In genomic region chr5:150128432-150128831, GRCm38 (mm10) we compare ENCODE assay signal across 16 mouse cellular contexts.
"Had no signal": no experiment of that assay in that cellular context is flagged by ENCODE, and none has a peak within 500 bp of the region (broad histone marks: within the 10 kb centered on the region; RNA-seq: fewer than 3 reads in every experiment).

No protein-coding gene starts in this region.

- DNase-seq: kidney, adult 11 months; kidney, adult 8-10 months; kidney, postnatal 10 days; kidney, postnatal 36 days; layer of hippocampus, postnatal 36 days; liver; lung, adult 2 months; lung, postnatal 14 days; lung, postnatal 4 days; right cerebral cortex, postnatal 4 days; thymus, adult 2 months; thymus, postnatal 14 days; thymus, postnatal 4 days had no signal

- ATAC-seq: intestine, embryonic 15.5 days; liver, embryonic 12.5 days; midbrain, embryonic 15.5 days had no signal
